Mouse (Mus musculus) myocyte (in vitro differentiated cells): ENCODE results near the gene March6. TPM values are rescaled to one million over a fixed set of nuclear protein-coding genes. Genes with fewer than 3 reads are reported as not detected.
A peak's percentile ranks its signal among the peaks of the same experiment; 100 is the strongest.

ENCODE experiments used
- H3K27me3 ChIP-seq: one replicate; pipeline ENCODE4 v1.6.1; 2011; ENCODE audit not compliant: control insufficient read depth, insufficient read depth, insufficient read length
- H3K36me3 ChIP-seq: one replicate; pipeline ENCODE4 v1.6.1; 2011; ENCODE audit not compliant: control insufficient read depth, insufficient read depth
- H3K4me2 ChIP-seq: one replicate; pipeline ENCODE4 v1.6.1; 2011; ENCODE audit warnings: low read depth, control low read depth
- H3K4me3 ChIP-seq: one replicate; pipeline ENCODE4 v1.5.1; 2011; ENCODE audit warnings: mild to moderate bottlenecking, control low read depth, moderate library complexity
- H3K79me2 ChIP-seq: one replicate; pipeline ENCODE4 v1.6.1; 2011; ENCODE audit not compliant: control insufficient read depth, insufficient read depth
- H3ac ChIP-seq: one replicate; pipeline ENCODE4 v1.6.1; 2011; ENCODE audit not compliant: control insufficient read depth, insufficient read length
- CEBPB ChIP-seq: IDR thresholded peaks from 2 replicates; pipeline ENCODE4 v1.6.1; 2011; ENCODE audit warnings: mild to moderate bottlenecking, moderate library complexity; ENCODE audit not compliant: poor library complexity, insufficient read depth, severe bottlenecking
- E2F4 ChIP-seq: IDR thresholded peaks from one replicate; pipeline ENCODE4 v1.6.1; 2011; ENCODE audit warnings: mild to moderate bottlenecking, control low read depth, moderate library complexity; ENCODE audit not compliant: insufficient read depth
- MAX ChIP-seq: IDR thresholded peaks from one replicate; pipeline ENCODE4 v1.6.1; 2011; ENCODE audit warnings: low read depth, mild to moderate bottlenecking, control low read depth
- MYOD1 ChIP-seq, 3 experiments: IDR thresholded peaks; one replicate each; pipeline ENCODE4 v1.6.1; 2011; ENCODE audit warnings: control low read depth in 2 of 3, low read depth in 2 of 3, mild to moderate bottlenecking in 2 of 3, moderate library complexity in 1 of 3; ENCODE audit not compliant: insufficient read length in 2 of 3, control insufficient read depth in 1 of 3
- MYOG ChIP-seq, 3 experiments: IDR thresholded peaks; one replicate each; pipeline ENCODE4 v1.6.1; 2011; ENCODE audit warnings: control low read depth in 2 of 3, low read depth in 2 of 3, mild to moderate bottlenecking in 2 of 3; ENCODE audit not compliant: insufficient read length in 2 of 3, control insufficient read depth in 1 of 3, insufficient read depth in 1 of 3
- POLR2A ChIP-seq: IDR thresholded peaks from one replicate; pipeline ENCODE4 v1.6.1; 2011; ENCODE audit warnings: low read depth, mild to moderate bottlenecking, control low read depth, moderate library complexity; ENCODE audit not compliant: insufficient read length
- POLR2AphosphoS2 ChIP-seq: IDR thresholded peaks from one replicate; pipeline ENCODE4 v1.6.1; 2011; ENCODE audit warnings: low read depth, control low read depth; ENCODE audit not compliant: insufficient read length
- REST ChIP-seq: IDR thresholded peaks from one replicate; pipeline ENCODE4 v1.6.1; 2011; ENCODE audit warnings: mild to moderate bottlenecking, control low read depth, moderate library complexity; ENCODE audit not compliant: insufficient read depth, insufficient read length
- SRF ChIP-seq: IDR thresholded peaks from one replicate; pipeline ENCODE4 v1.6.1; 2011; ENCODE audit warnings: low read depth; ENCODE audit not compliant: control insufficient read depth, insufficient read length
- TCF12 ChIP-seq: IDR thresholded peaks from one replicate; pipeline ENCODE4 v1.6.1; 2011; ENCODE audit warnings: mild to moderate bottlenecking, control low read depth; ENCODE audit not compliant: poor library complexity, insufficient read depth, severe bottlenecking
- TCF3 ChIP-seq: IDR thresholded peaks from one replicate; pipeline ENCODE4 v1.6.1; 2011; ENCODE audit warnings: low read depth, control low read depth; ENCODE audit not compliant: insufficient read length
- USF1 ChIP-seq: IDR thresholded peaks from one replicate; pipeline ENCODE4 v1.6.1; 2011; ENCODE audit warnings: low read depth, mild to moderate bottlenecking, control low read depth, moderate library complexity
- polyA plus RNA-seq: library from polyadenylated mRNA; unstranded; fragments of >200 nt; fragmentation: generic; extraction: Trizol; gene quantifications from one replicate; pipeline ENCODE4 v1.2.1, GENCODE M21; 2012; ENCODE audit warnings: missing spikeins

Gene March6
- polyA plus RNA-seq, 1 experiment: 37.2 TPM

- no peak for TF ChIP-seq POLR2A
- peak overlapping the region; percentile 1 for H3K4me2 ChIP-seq
- H3K79me2 ChIP-seq: no peaks in the 10 kb centered on the region
- no peak overlapping the region for H3K4me3 ChIP-seq
- H3K36me3 ChIP-seq: no peaks in the 10 kb centered on the region
- H3K27me3 ChIP-seq: no peaks in the 10 kb centered on the region
- no peak overlapping the region for H3ac ChIP-seq
These were observed 83.7 kb downstream of the March6 start for GRCm38 (mm10) chr15:31447121-31447520.

DNA sequence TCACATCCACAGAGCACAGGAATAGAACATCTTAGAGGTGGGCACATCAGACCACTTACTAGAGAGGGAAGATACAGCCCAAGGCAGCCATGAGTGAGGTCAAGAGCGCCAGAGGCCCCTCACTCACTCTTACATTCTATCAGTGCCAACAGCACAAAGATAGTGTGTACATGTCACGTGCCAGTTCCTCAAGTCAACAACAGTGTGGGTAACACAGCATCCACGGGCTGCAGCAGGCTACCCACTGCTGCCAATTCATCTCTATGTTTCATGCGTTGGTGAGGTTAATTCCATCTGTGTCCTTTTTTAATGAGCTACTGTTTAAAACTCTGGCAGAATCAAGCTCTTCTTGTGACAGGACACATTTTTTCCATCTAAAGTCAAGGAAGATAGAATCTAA lies 88.2 kb downstream of the March6 start:
- no peaks in the 10 kb centered on the region for H3K36me3 ChIP-seq
- H3K4me3 ChIP-seq: no peak overlapping the region
- H3ac ChIP-seq: no peak overlapping the region

GRCm38 (mm10) chr15:31441996-31442395 lies 88.9 kb downstream of the March6 start:
- Histone ChIP-seq H3K4me3 (no peak overlapping the region), H3K79me2 (no peaks in the 10 kb centered on the region), H3K27me3 (no peaks in the 10 kb centered on the region), H3ac (no peak overlapping the region), H3K36me3 (no peaks in the 10 kb centered on the region), H3K4me2 (no peak overlapping the region)
- TF ChIP-seq TCF3 (no peak), SRF (no peak), TCF12 (no peak), POLR2A (no peak), MYOD1 (IDR thresholded peaks at IDR 0.05; ENCODE audit: control insufficient read depth in 1 of 3, insufficient read length in 2 of 3, low read depth in 2 of 3) (no peak), POLR2AphosphoS2 (no peak), REST (no peak), USF1 (no peak), MAX (no peak), MYOG (IDR thresholded peaks at IDR 0.05; ENCODE audit: control insufficient read depth in 1 of 3, insufficient read depth in 1 of 3, insufficient read length in 2 of 3, low read depth in 2 of 3) (no peak)

More for the DNA sequence above, 88.2 kb downstream of the March6 start:
- Histone ChIP-seq H3K4me2 (no peak overlapping the region), H3K27me3 (no peaks in the 10 kb centered on the region), H3K79me2 (no peaks in the 10 kb centered on the region)
- TF ChIP-seq SRF: no peak
- TF ChIP-seq E2F4: no peak
- no peak for TF ChIP-seq TCF12
- no peak for TF ChIP-seq CEBPB
- TF ChIP-seq POLR2AphosphoS2: no peak
- no peak for TF ChIP-seq MAX
- no peak for TF ChIP-seq REST
- no peak for TF ChIP-seq USF1
- TF ChIP-seq TCF3: no peak
- no peak for TF ChIP-seq POLR2A
- TF ChIP-seq MYOG (IDR thresholded peaks at IDR 0.05; ENCODE audit: control insufficient read depth in 1 of 3, insufficient read depth in 1 of 3, insufficient read length in 2 of 3, low read depth in 2 of 3): no peak
- TF ChIP-seq MYOD1 (IDR thresholded peaks at IDR 0.05; ENCODE audit: control insufficient read depth in 1 of 3, insufficient read length in 2 of 3, low read depth in 2 of 3): no peak

GRCm38 (mm10) chr15:31436811-31437210 lies 94.0 kb downstream of the March6 start:
- no peaks in the 10 kb centered on the region for H3K36me3 ChIP-seq
- no peak overlapping the region for H3K4me3 ChIP-seq
- no peak overlapping the region for H3ac ChIP-seq
- H3K27me3 ChIP-seq: no peaks in the 10 kb centered on the region
- TF ChIP-seq MYOG (IDR thresholded peaks at IDR 0.05; ENCODE audit: control insufficient read depth in 1 of 3, insufficient read depth in 1 of 3, insufficient read length in 2 of 3, low read depth in 2 of 3): no peak
- TF ChIP-seq SRF: no peak
- TF ChIP-seq REST: no peak
- no peak overlapping the region for H3K4me2 ChIP-seq
- no peaks in the 10 kb centered on the region for H3K79me2 ChIP-seq

- Histone ChIP-seq H3K79me2 (no peaks in the 10 kb centered on the region), H3K27me3 (no peaks in the 10 kb centered on the region), H3K4me3 (no peak overlapping the region), H3K4me2 (no peak overlapping the region), H3K36me3 (no peaks in the 10 kb centered on the region), H3ac (no peak overlapping the region)
- TF ChIP-seq MYOG (IDR thresholded peaks at IDR 0.05; ENCODE audit: control insufficient read depth in 1 of 3, insufficient read depth in 1 of 3, insufficient read length in 2 of 3, low read depth in 2 of 3) (peak in 1 of 3 experiments; percentile 59), E2F4 (no peak), REST (no peak), MYOD1 (IDR thresholded peaks at IDR 0.05; ENCODE audit: control insufficient read depth in 1 of 3, insufficient read length in 2 of 3, low read depth in 2 of 3) (no peak), POLR2AphosphoS2 (no peak)
These were observed 94.8 kb downstream of the March6 start for GRCm38 (mm10) chr15:31436083-31436482.

DNA sequence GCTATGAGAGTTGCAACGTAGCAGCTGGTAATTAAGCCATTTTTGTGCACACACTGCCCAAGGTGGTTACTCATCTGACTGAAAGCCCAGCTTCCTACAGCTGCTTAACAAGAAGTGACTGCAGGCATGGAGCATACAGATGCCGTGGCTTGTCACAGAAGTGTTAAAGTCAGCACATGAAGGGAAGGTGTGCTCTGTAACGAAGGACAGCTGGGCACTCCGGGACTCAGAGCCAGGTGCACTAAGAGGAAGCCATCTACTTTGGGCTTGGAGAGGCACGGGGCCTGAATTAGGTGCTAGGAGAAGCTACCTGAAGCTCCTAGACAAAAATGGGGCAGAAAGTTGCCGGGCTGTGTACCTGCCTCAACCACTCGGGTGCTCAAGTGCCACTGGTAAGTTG lies 97.1 kb downstream of the March6 start:
- peak in 2 of 3 experiments; percentile 22 to 63 for TF ChIP-seq MYOG (IDR thresholded peaks at IDR 0.05; ENCODE audit: control insufficient read depth in 1 of 3, insufficient read depth in 1 of 3, insufficient read length in 2 of 3, low read depth in 2 of 3)
- TF ChIP-seq MYOD1 (IDR thresholded peaks at IDR 0.05; ENCODE audit: control insufficient read depth in 1 of 3, insufficient read length in 2 of 3, low read depth in 2 of 3): peak in 2 of 3 experiments; percentile 50 to 60
- no peak for TF ChIP-seq MAX
- TF ChIP-seq TCF12: no peak
- TF ChIP-seq TCF3: no peak
- no peak for TF ChIP-seq CEBPB
- TF ChIP-seq USF1: no peak
- no peak for TF ChIP-seq POLR2AphosphoS2
- no peak for TF ChIP-seq REST
- TF ChIP-seq E2F4: no peak
- TF ChIP-seq POLR2A: no peak
- TF ChIP-seq SRF: no peak
- no peaks in the 10 kb centered on the region for H3K36me3 ChIP-seq

More for the DNA sequence above, 97.1 kb downstream of the March6 start:
- Histone ChIP-seq H3K4me3 (no peak overlapping the region), H3K4me2 (no peak overlapping the region), H3ac (no peak overlapping the region), H3K27me3 (no peaks in the 10 kb centered on the region), H3K79me2 (no peaks in the 10 kb centered on the region)
